Mouse (Mus musculus) cerebellum, adult 2 months (tissue): ENCODE results near the gene Kcnq2.
A peak's percentile ranks its signal among the peaks of the same experiment; 100 is the strongest.

Source experiments
- CTCF ChIP-seq: fragments of 200-500 bp; IDR thresholded peaks from 2 replicates; pipeline ENCODE4 v1.5.1; 2011; ENCODE audit warnings: low read depth, mild to moderate bottlenecking, control low read depth, low read length, moderate library complexity, borderline replicate concordance; ENCODE audit not compliant: insufficient read depth
- POLR2A ChIP-seq: fragments of 200-500 bp; IDR thresholded peaks from 2 replicates; pipeline ENCODE4 v1.6.1; 2011; ENCODE audit warnings: low read length, control low read depth, borderline replicate concordance; ENCODE audit not compliant: insufficient read depth

- TF ChIP-seq POLR2A (peak; percentile 94), CTCF (no peak)
These were observed 21.4 kb upstream of the Kcnq2 start, which contains the start of gene Eef1a2 for GRCm38 (mm10) chr2:181156248-181157121.
